Mouse (Mus musculus) Muller cell, postnatal 12 days (primary cell): ENCODE measurements around the gene Gm44790.
"Not testable (repeated sequence)": the region's sequence is repeated elsewhere in the genome, so short reads cannot be mapped to it uniquely, and the experiment has no call there.

Experiments
- DNase-seq: peaks from one replicate; pipeline ENCODE4 v3.0.0-alpha.2; 2015; ENCODE audit errors: inconsistent ontology term

Gm44790 gene

DNA sequence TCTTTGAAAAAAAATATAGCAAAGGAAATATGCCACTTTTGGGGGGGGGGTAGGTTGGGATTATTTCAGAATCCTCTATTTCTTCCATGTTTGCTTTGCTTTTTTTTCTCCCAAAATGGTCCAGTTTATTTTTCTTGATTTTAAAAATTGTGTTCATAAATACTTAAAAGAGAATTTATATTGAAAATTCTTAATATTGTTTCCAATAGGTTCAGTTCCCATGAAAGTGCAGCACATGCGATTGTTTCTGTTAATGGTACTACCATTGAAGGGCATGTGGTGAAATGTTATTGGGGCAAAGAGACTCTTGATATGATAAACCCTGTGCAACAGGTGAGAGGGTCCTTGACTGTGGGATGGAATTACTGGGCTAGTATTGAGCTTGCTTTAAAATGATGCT lies at the start of gene Gm44790:
TSS of gene Gm44790 (plus strand) at position 301 of the 400 bp plus-strand sequence.
- DNase-seq: no peak

DNA sequence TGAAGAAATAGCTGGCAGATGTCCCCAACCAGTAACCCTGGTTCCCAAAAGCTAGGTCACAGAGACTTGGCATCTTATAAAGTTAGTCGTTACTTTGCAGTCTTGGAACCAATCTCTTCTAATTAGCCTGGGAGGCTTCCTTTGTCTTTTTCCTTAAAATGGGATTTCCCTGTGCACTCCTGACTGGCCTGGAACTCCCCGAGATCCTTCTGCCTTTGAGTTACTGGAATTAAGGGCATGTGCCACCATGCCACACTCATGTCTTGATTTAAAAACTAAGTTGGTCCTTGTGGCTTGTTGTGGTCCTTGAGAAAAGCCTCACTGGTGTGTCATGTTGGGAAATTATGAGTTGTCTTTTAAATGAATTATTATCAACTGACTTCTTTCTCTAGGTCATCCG lies 48.1 kb upstream of the Gm44790 start:
- DNase-seq: no peak

DNA sequence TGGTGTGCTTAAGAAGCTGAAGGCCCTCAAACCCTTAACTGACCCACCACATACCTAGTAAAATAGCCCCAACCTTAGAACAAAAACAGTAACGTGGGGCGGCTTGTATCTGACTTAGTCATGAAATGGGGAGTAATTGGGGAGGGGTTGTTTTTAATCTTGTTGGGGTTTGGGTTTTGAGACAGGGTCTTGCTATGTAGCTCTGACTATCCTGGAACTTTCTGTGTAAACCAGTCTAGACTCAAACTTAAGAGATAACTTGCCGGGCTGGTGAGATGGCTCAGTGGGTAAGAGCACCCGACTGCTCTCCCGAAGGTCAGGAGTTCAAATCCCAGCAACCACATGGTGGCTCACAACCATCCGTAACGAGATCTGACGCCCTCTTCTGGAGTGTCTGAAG lies 46.3 kb upstream of the Gm44790 start:
- not testable (repeated sequence) for DNase-seq

DNA sequence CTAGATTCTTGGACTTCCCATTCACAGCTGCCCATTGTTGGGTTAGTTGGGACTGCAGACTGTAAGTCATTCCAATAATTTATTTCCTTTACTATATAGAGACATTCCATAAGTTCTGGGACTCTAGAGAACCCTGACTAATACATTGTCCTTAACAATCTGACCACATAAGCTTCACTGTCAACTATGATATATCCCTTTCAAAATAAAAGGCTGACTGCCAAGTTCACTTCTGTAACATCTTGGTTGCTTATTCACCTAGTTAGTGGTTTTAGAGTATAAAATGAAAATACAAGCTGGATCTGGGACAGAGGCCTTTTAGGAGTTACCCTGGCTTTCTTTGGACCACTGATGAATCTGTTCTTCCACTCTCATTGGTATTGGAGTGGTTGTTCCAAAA lies 43.9 kb upstream of the Gm44790 start:
- DNase-seq: no peak

DNA sequence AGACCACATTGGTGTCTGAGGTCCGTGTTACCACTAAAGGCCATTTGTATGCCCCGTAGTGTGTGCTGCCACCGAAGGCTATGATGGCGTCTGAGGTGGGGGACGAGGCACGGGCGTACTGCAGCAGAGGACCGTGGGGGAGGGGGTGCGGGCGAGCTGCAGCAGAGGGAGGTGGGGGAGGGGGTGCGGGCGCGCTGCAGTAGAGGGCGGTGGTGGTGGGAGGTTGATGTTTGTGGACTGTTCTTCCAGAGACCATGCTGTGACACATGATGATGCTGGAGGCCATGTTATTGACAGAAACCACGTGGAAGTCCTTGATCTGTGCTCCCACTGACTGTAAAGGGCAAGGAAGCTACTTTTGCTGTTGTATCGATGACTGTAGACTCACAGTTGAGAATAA lies 43.1 kb upstream of the Gm44790 start:
- DNase-seq: no peak

DNA sequence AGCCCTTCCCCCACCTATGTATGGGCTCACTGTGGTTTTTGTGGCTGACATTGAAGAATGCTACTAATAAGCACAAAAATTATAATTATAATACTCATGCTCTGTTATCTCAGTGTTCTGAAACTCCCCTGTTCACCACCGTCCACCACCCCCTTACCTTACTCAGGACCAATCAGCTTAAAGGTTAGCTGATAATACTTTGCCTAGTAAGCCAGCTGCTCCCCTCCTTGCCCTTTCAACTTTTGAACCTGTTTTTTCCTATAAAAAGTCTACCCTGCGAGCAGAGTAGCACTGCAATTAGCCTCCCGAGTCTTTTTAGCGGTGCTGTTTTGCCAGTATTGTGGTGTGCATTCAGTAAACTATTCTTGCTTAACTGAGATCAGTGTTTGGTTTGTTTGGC lies 41.8 kb upstream of the Gm44790 start:
- DNase-seq: no peak

DNA sequence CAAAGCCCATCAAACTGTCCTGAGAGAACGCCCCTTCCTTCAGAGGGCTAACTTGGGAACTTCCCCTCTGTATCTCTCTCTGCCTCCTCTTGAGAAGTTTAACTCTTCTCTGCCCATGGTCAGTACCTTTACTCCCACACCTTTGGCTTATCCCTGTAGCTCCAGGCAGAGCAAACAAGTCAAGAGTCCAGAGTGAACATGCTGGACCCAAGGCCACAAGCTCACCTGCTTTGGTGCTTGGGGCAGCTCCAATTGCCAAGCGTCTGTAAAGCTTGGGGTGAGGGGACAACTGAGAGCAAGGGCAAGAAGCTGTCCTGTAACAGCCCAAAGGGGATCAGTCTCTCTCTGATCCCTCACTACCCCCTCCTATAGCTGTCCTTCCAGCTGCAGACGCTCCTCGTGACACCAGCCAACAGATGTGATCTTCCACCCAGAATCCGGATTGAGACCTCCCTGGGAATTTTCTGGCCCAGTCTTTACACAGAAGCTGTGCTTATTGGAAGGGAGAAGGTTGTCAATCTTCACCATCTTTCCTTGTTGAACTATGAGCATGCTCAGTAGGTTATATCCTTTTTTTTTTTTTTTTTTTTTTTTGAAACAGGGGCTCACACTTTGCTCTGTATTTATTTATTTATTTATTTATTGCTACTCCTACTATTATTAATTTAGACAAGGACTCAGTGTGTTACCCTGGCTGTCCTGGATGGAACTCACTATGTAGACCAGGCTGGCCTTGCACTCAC lies 40.9 kb upstream of the Gm44790 start:
- DNase-seq: no peak

DNA sequence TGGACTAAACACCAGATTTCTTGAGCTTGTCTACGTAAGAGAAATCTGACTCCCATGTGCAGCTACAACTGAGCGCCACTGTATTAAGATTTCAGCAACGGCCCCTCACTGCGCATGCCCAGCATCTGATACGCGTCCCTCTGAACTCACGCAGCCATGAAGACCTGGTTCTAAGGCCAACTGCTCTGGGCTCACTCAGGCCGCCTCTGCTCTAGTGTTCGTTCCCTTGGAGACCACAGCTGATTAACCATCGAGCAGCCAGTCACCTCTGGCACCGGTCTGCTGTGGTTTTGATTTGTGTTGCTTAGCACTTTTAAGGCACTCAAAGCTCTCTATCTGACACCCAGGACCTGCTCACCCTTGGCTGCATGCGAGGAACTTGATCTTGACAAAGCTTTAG lies 39.1 kb upstream of the Gm44790 start:
- DNase-seq: no peak

DNA sequence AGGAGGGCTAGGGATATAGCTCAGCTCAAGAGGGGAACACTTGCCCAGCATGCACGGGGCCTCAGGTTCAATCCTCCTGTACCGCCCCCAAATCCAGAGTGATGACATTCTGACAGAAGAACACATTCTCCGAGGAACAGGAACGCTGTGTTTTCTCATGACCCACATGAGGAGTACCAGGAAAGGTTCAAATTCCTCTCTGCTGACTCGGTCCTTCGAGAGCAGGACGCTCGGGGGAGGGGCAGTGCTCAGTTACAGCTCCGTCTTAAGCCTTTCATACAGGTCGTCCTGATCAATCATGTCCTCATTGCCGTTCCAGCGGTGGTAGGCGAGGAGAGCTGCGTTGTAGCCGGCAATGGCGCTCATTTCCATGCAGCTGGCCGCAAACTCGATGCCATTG lies 38.0 kb upstream of the Gm44790 start:
- DNase-seq: no peak

DNA sequence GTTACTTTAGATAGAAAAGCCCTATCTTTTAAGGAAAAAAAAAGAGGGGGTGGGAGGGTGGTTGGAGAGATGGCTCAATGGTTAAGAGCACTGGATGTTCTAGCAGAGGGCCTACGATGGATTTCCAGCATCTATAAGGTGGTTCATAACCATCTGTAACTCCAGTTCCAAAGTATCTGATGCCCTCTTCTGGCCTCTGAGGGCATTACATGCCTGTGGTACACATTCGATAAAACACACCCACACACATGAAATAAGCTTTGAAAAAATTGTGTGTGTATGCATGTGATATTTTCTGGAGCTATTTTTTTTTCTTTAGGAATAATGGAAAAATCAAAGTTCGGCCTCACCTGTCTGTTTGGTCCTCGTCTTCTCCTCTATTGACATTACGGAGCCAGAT lies 35.1 kb upstream of the Gm44790 start:
- DNase-seq: no peak

DNA sequence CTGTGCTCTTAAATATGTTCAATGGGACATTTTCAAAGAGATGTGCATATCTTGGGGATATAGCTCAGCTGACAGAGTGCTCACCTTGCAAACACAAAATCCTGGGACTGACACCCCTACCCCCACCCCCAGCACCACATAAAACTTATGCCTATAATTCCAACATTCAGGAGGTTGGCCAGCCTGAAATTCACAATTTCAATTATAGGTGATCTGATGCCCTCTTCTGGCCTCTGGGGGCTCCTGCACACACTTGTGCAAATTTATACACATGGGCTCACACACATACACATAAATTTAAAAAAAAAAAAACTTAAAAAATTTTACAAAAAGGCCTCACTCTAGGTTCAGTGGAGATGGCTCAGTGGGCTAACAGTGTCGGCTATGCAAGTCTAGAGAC lies 33.3 kb upstream of the Gm44790 start:
- DNase-seq: no peak

DNA sequence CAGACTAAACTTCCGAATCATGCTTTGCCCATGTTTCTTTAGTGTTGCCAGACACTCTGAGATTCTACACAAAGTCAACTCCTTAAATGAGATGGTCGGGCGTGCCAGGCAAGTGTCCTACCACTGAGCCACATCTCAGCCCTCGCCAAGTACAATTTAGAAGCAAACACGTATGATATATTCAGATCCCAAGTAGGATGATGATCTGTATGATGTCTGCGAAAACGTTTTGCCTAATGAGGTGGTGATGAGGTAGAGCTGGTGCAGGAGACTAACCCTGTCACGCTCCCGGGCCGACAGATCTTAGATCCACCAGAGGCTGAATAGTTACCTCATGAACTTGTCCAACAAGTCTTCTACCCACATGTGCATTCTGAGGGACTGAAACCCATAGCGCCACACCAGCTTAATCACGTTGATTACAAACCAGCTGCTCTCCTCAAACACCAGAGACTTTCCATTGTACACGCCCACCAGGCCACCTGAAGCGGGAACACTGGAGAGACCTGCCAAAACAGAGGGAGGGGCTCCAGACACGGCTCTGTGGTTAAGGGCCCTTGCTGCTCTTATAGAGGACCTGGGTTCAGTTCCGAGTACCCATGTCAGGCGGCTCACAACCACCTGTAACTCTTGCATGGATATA lies 32.3 kb upstream of the Gm44790 start:
- no peak for DNase-seq

DNA sequence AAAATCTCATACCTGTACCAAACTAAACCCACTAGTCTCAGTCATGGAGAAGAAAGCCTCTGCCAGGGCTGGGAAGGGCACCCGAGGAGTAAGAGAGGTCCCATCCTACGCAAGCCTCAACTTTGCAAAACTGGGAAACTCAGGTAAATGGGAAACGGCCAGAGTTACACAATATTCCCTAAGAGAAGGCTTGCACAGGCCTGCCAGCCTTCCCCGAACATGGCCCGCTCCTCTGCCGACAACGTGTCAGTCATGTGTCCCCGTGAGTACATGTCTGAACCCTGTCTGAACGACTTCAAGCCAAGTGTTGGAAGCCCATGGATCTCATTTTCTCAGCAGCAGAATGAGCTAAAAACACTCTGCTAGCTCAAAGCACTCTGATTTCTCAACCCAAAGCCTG lies 31.4 kb upstream of the Gm44790 start:
- no peak for DNase-seq

DNA sequence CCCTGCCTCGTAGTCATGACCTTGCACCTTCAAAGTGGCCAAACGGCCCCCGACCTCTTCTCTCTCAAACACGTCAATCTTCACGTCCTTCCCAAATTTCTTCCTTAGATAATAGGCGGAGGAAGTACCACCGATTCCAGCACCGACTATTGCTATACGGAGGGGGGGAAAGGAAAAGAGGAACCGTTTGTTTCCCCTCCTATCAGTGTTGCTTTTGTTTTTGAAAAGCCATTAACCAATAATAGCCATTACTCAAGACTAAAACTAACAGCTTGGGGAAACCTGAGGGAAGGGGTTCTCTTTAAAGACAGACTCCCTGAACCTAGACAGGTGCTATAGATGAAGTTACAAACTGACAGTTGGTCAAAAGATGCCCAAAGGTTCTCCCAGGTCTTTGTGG lies 30.5 kb upstream of the Gm44790 start:
- DNase-seq: no peak

DNA sequence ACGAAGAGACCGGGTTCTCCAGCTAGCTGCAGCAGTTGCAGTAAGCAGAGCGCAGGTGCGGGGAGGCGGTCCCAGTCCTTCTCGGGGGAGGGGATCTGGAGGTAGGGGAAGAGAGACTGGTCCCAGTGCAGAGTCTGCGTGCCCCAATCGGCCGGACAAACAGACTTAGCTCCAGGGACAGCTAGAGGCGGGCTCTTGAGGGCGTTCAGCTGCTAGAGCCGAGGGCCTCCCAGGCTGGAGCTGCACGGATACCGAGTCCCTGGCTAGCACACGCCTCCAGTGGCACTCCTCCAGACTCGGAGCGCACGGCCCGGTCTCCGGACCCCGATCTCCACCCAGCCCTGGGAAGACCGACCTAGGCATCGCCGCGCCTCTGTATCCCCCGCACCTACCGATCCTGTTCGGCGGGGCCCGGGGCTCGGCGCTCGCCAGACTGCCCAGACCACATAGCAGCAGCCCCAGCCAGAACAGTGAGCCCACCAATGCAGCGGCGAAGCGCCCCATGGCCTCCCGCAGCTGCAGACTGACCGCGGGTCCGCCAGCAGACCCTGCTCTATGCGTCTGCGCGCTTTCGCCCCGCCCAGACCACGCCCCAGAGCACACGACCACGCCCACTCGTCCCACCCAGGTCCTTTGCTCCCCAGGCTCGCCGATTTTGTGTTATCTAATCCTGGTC lies 29.7 kb upstream of the Gm44790 start, which contains the start of gene Pcyox1:
TSS of gene Pcyox1 (minus strand) at position 574 of the 676 bp plus-strand sequence.
- peak; percentile 93 for DNase-seq

DNA sequence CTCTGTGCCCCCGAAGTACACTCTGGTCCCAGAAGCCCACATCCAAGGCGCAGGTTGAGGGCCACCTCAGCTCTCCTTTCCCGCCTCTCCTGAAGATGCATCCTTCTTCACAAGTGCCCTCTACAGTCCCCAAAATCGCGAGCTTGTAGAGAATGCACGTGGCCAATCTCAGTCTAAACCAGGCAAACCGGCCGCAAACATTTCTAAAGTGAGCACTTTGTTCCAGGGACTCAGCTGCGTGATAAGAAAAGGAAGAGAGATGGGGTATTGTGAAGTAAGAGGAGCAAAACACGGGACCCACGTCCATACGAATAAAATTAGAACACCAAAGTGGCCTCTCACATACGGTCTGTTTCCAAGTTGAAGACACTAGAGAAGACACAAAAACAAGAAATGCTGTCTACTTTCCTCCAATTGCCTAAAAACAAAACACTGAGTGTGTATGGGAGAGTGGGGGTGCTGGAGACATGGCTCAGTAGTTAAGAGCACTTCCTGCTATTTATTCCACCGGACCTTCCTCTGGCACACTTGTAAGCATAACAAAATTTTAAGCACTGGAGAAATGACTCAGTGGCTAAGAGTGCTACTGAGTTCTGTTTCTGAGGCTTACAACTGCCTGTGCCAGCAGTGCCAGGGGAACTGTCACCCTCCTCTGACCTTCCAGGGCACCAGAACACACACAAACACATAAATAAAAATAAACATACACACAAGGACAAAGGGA lies 29.0 kb upstream of the Gm44790 start:
- no peak for DNase-seq

DNA sequence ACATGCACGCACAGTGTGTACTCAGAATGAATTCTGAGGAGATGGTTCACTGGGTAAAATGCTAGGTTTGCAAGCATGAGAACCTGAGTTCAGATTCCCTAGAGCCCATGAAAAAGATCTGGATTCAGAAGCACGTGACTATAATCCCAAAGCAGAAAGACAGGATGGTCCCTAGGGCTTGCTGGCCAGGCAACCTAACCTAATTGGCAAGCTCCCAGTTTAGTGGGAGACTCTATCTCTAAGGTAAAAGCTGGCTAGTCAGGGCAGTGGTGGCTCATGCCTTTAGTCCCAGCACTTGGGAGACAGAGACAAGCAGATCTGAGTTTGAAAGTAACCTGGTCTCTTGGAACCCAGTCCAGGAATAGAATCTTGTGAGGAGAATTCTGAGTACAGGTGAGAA lies 27.5 kb upstream of the Gm44790 start:
- DNase-seq: no peak

DNA sequence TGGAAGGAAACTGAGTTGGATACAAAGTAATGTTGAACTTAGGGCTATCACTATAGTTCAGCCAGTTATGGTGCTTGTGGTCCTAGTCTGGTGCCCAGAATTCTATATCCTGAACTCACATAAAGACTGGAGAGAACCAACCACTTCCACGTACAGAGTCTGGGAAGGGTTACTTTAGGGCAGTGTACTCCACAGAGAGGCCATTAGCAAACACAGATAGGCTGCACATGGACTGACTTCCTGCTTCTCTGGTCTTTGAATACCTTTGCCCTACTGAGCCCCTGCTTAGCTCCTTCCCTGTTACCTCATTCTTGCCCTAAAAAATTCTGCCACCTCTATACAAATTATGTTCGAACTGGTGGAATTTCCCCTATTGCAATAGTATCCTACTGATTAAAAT lies 26.5 kb upstream of the Gm44790 start:
- DNase-seq: no peak

DNA sequence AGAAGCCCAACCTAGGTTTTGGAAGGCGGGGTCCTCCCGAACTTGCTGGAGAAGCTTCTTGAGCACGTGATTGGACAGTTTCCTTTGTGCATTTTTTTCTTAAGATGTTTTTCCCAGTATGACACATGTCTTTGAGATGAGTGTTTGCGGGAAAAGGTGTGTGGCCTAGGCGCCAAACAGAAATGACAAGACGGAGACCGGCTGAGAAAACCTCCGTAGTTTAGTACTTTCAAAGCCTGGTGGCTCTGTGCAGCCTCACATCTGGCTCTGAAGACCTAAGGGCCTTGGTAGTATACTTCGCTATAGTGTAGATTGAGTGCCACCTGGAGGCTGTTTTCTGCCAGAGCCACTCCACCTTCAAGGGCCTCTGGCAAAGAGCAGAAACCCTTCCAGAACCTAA lies 25.5 kb upstream of the Gm44790 start:
- DNase-seq: peak; percentile 47

DNA sequence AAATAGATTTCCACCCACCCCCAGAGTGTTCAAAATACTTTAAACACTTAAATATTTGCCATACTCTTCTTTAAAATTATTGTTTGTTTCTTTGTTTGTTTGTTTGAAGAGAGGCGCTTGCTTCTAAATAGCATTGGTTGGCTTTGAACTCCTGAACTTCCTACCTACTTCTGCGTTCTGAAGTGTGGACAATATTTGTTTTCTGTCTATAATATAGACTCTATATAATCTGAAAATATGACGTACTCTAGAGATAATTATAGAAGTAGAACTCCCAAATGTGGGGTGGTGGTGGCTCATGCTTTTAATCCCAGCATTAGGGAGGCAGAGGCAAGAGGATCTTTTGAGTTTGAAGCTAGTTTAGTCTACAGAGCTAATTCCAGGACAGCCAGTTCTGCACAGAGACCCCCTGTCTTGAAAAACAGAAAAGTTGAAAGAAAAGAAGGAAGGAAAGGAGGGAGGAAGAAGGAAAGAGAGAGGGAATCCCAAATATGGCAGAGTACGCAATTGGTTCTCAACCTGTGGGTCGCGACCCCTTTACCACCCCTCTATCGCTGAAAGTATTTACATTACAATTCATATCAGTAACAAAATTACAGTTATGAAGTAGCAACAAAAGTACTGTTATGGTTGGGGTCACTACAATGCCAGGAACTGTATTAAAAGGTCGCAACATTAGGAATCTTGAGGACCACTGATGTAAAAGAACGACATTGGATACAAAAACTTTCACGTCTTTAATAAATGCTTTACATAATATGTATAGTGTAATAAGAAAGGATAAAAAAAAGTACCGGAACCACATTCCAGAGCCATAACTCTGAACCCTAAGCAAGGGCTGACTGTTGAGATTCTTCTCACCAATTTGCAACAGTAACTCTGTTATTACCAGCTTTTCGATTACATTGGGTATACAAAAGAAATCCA lies 23.5 kb upstream of the Gm44790 start:
- no peak for DNase-seq

DNA sequence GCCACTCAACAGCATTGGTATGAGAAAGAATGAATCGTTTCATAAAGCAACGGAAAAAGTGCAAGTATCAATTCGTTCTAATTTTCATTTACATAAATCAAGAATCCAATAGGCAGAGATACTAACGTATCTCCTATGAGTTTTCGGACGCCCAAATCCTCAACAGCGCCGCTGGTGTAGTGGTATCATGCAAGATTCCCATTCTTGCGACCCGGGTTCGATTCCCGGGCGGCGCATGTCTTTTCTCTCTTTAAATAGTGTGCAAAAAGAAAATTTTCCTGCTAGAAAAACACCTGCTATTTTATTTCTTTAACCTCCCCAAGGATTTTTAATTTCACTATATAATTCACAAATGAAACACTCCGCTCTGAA lies 22.7 kb upstream of the Gm44790 start:
- DNase-seq: no peak
